Mouse (Mus musculus): ENCODE results near the gene Rps6kb1. TPM values are rescaled to one million over a fixed set of nuclear protein-coding genes. Genes with fewer than 3 reads are reported as not detected.

Rps6kb1 gene
- polyA plus RNA-seq, 1 experiment from 2014 or later = 37.9 TPM

DNA sequence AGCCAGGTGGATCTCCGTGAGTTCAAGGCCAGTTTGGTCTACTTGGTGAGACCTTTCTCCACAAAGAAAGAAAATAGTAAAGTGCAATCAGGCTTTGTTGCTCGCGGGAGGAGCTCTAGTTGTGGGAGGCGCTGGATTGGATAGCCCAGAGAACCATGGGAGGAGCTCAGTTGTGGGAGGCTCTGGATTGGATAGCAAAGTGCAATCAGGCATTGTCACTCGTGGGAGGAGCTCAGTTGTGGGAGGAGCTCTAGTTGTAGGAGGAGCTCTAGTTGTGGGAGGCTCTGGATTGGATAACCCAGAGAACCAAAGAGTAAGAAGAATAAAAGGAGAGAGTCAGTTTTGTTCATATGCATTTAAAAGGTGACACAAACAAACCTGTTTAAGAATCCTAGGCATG, 90.6 kb downstream of the Rps6kb1 start:
- Histone ChIP-seq H3K27ac (ENCODE audit: low read depth, low read length) (no peak overlapping the region), H3K27me3 (replicated peaks; ENCODE audit: control insufficient read depth, insufficient read depth, low read length) (no peaks in the 10 kb centered on the region), H3K36me3 (ENCODE audit: control insufficient read depth, insufficient read depth) (no peaks in the 10 kb centered on the region), H3K4me3 (ENCODE audit: low read depth, low read length) (no peak overlapping the region), H3K4me1 (replicated peaks; ENCODE audit: control insufficient read depth, insufficient read depth, low read length) (no peaks in the 10 kb centered on the region), H3K9me3 (ENCODE audit: control insufficient read depth) (no peaks in the 10 kb centered on the region), H3K9ac (ENCODE audit: low read depth, low read length) (no peak overlapping the region), H3K4me2 (replicated peaks; ENCODE audit: low read depth) (no peak overlapping the region)
- no peak for ATAC-seq
- TF ChIP-seq CTCF (IDR thresholded peaks at IDR 0.05; ENCODE audit: low read depth) = no peak
- 90% methylated on average over 5 of the region's 5 CpGs for WGBS

MicroRNA genes within 50 kb of the gene (microRNA counts, 519-probe panel; counts per million panel counts)
- 5,775 counts per million, percentile 93 among the panel's probes with 10 or more counts for microRNA mmu-miR-21

Small RNA genes within 50 kb of the gene (microRNA-seq; reads per million reads assigned to microRNA genes)
- 45,982 reads per million, percentile 99 among the genes with 10 or more reads in this experiment for gene Mir21a

Other genes starting within 250 kb of the Rps6kb1 start
- gene Med13, start 187.2 kb downstream of the Rps6kb1 start, polyA plus RNA-seq (2015; fragmentation: Nextera tagmentation; extraction: Ambion mirVana) = 6.1 and 6.4 TPM in 2 replicates
- 48.5 and 50.7 TPM in 2 replicates for gene Rnft1, start 60.1 kb downstream of the Rps6kb1 start, polyA plus RNA-seq (2015; fragmentation: Nextera tagmentation; extraction: Ambion mirVana)
- 4.7 and 5.9 TPM in 2 replicates for gene Tubd1, start 186 bp upstream of the Rps6kb1 start, polyA plus RNA-seq (2015; fragmentation: Nextera tagmentation; extraction: Ambion mirVana)
- gene Vmp1, start 139.0 kb upstream of the Rps6kb1 start, polyA plus RNA-seq (2015; fragmentation: Nextera tagmentation; extraction: Ambion mirVana) = 387 and 408 TPM in 2 replicates
- 14.2 and 14.6 TPM in 2 replicates for gene Ptrh2, start 139.2 kb upstream of the Rps6kb1 start, polyA plus RNA-seq (2015; fragmentation: Nextera tagmentation; extraction: Ambion mirVana)
- 87.3 and 95.2 TPM in 2 replicates for gene Cltc, start 212.8 kb upstream of the Rps6kb1 start, polyA plus RNA-seq (2015; fragmentation: Nextera tagmentation; extraction: Ambion mirVana)